Mouse (Mus musculus): Measurements from ENCODE around the gene Ski. TPM values are rescaled to one million over a fixed set of nuclear protein-coding genes. Genes with fewer than 3 reads are reported as not detected.
"Not testable (repeated sequence)": the region's sequence is repeated elsewhere in the genome, so short reads cannot be mapped to it uniquely, and the experiment has no call there.

Gene Ski
- 25.2 and 26.8 TPM in 2 replicates for polyA plus RNA-seq (2015; fragmentation: Nextera tagmentation; extraction: Ambion mirVana)

GRCm38 (mm10) chr4:155222552-155222840 is at the start of gene Ski:
Gene Ski, minus strand, starts transcription at chr4:155222592.
- H3K36me3 ChIP-seq, result 0 out of 2 replicates have a peak, but pooled peaks cover 7% of the 10 kb centered on the region
- H3K9me3 ChIP-seq, result no peaks in the 10 kb centered on the region
- H3K4me3 ChIP-seq, result peak within 1 kb of the TSS; percentile 90
- H3K4me2 ChIP-seq, result peak within 1 kb of the TSS; percentile 76
- H3K27me3 ChIP-seq, result no peaks in the 10 kb centered on the region
- peaks cover 37% of the 10 kb centered on the region for H3K4me1 ChIP-seq
- peak within 1 kb of the TSS; percentile 95 for H3K27ac ChIP-seq
- under 1% methylated on average over 24 of the region's 63 CpGs for WGBS
- no peak for ATAC-seq (ENCODE audit: insufficient number of reproducible peaks, low FRiP score, low TSS enrichment, low read depth)
- peak within 1 kb of the TSS; percentile 98 for H3K9ac ChIP-seq

GRCm38 (mm10) chr4:155268382-155268781 is 46.0 kb upstream of the Ski start:
- H3K27me3 ChIP-seq, result no peaks in the 10 kb centered on the region
- peak overlapping the region; percentile 50; the same call in 1 of the 2 replicates for H3K27ac ChIP-seq
- no peaks in the 10 kb centered on the region for H3K9me3 ChIP-seq
- H3K4me3 ChIP-seq, result no peak overlapping the region
- ATAC-seq (ENCODE audit: insufficient number of reproducible peaks, low FRiP score, low TSS enrichment, low read depth), result 0 out of 2 replicates have a peak, but pooled peaks have one; percentile 13
- peaks cover 39% of the 10 kb centered on the region for H3K4me1 ChIP-seq
- 36% methylated on average over 5 of the region's 5 CpGs for WGBS
- no peaks in the 10 kb centered on the region for H3K36me3 ChIP-seq
- no peak overlapping the region for H3K4me2 ChIP-seq
- H3K9ac ChIP-seq, result no peak overlapping the region

- H3K27ac ChIP-seq, result peak overlapping the region; percentile 50
- H3K4me3 ChIP-seq, result no peak overlapping the region
- 48% methylated on average over 12 of the region's 12 CpGs for WGBS
- peak; percentile 50; the same call in 1 of the 2 replicates for ATAC-seq (ENCODE audit: insufficient number of reproducible peaks, low FRiP score, low TSS enrichment, low read depth)
- no peak overlapping the region for H3K4me2 ChIP-seq
- peaks cover 38% of the 10 kb centered on the region for H3K4me1 ChIP-seq
- H3K9me3 ChIP-seq, result no peaks in the 10 kb centered on the region
- no peak overlapping the region for H3K9ac ChIP-seq
- H3K27me3 ChIP-seq, result no peaks in the 10 kb centered on the region
- no peaks in the 10 kb centered on the region for H3K36me3 ChIP-seq
Measured at GRCm38 (mm10) chr4:155267639-155268175, 45.3 kb upstream of the Ski start.

- no peak for ATAC-seq (ENCODE audit: insufficient number of reproducible peaks, low FRiP score, low TSS enrichment, low read depth)
- Histone ChIP-seq H3K36me3 (no peaks in the 10 kb centered on the region), H3K4me1 (peaks cover 32% of the 10 kb centered on the region), H3K4me3 (no peak overlapping the region), H3K9me3 (no peaks in the 10 kb centered on the region), H3K27me3 (no peaks in the 10 kb centered on the region), H3K4me2 (no peak overlapping the region), H3K27ac (peak overlapping the region; percentile 50), H3K9ac (no peak overlapping the region)
- 60% methylated on average over 7 of the region's 7 CpGs for WGBS
Measured at GRCm38 (mm10) chr4:155267047-155267543, 44.7 kb upstream of the Ski start.

GRCm38 (mm10) chr4:155264521-155265321 is 42.3 kb upstream of the Ski start:
- ATAC-seq (ENCODE audit: insufficient number of reproducible peaks, low FRiP score, low TSS enrichment, low read depth), result no peak
- H3K4me3 ChIP-seq, result no peak overlapping the region
- WGBS, result 66% methylated on average over 3 of the region's 3 CpGs
- H3K27ac ChIP-seq, result peak overlapping the region; percentile 11; the same call in 1 of the 2 replicates
- H3K9me3 ChIP-seq, result no peaks in the 10 kb centered on the region
- no peaks in the 10 kb centered on the region for H3K27me3 ChIP-seq
- no peak overlapping the region for H3K9ac ChIP-seq
- no peak overlapping the region for H3K4me2 ChIP-seq
- peaks cover 4% of the 10 kb centered on the region; the same call in 1 of the 2 replicates for H3K36me3 ChIP-seq
- H3K4me1 ChIP-seq, result peaks cover 28% of the 10 kb centered on the region

- H3K9ac ChIP-seq, result no peak overlapping the region
- H3K36me3 ChIP-seq, result peaks cover 24% of the 10 kb centered on the region
- H3K4me3 ChIP-seq, result no peak overlapping the region
- no peaks in the 10 kb centered on the region for H3K27me3 ChIP-seq
- H3K9me3 ChIP-seq, result no peaks in the 10 kb centered on the region
- no peak overlapping the region for H3K4me2 ChIP-seq
- H3K4me1 ChIP-seq, result peaks cover 39% of the 10 kb centered on the region
- ATAC-seq (ENCODE audit: insufficient number of reproducible peaks, low FRiP score, low TSS enrichment, low read depth), result no peak
- peak overlapping the region; percentile 99 for H3K27ac ChIP-seq
- 79% methylated on average over 6 of the region's 6 CpGs for WGBS
Measured at GRCm38 (mm10) chr4:155252253-155252652, 29.9 kb upstream of the Ski start.

- ATAC-seq (ENCODE audit: insufficient number of reproducible peaks, low FRiP score, low TSS enrichment, low read depth), result no peak
- Histone ChIP-seq H3K27ac (peak overlapping the region; percentile 99), H3K4me2 (peak overlapping the region; percentile 89), H3K9ac (0 out of 2 replicates have a peak overlapping the region, but pooled peaks have one; percentile 70), H3K9me3 (no peaks in the 10 kb centered on the region), H3K36me3 (peaks cover 18% of the 10 kb centered on the region), H3K4me3 (peak overlapping the region; percentile 58), H3K4me1 (peaks cover 48% of the 10 kb centered on the region), H3K27me3 (no peaks in the 10 kb centered on the region)
- 74% methylated on average over 3 of the region's 3 CpGs for WGBS
Measured at GRCm38 (mm10) chr4:155251147-155251546, 28.8 kb upstream of the Ski start.

- Histone ChIP-seq H3K4me1 (peaks cover 54% of the 10 kb centered on the region), H3K9me3 (no peaks in the 10 kb centered on the region), H3K27me3 (no peaks in the 10 kb centered on the region), H3K4me3 (peak overlapping the region; percentile 58), H3K27ac (peak overlapping the region; percentile 99), H3K4me2 (peak overlapping the region; percentile 89), H3K36me3 (0 out of 2 replicates have a peak, but pooled peaks cover 13% of the 10 kb centered on the region), H3K9ac (peak overlapping the region; percentile 70)
- WGBS, result 14% methylated on average over 23 of the region's 23 CpGs
- ATAC-seq (ENCODE audit: insufficient number of reproducible peaks, low FRiP score, low TSS enrichment, low read depth), result 0 out of 2 replicates have a peak, but pooled peaks have one; percentile 0
Measured at GRCm38 (mm10) chr4:155250361-155251117, 28.1 kb upstream of the Ski start.

GRCm38 (mm10) chr4:155249648-155250351 is 27.4 kb upstream of the Ski start, which contains the start of gene Faap20:
Gene Faap20, plus strand, starts transcription at chr4:155249802.
- Histone ChIP-seq H3K9me3 (no peaks in the 10 kb centered on the region), H3K27me3 (no peaks in the 10 kb centered on the region), H3K4me2 (peak within 1 kb of the TSS; percentile 89), H3K4me1 (peaks cover 56% of the 10 kb centered on the region), H3K27ac (peak within 1 kb of the TSS; percentile 99), H3K36me3 (0 out of 2 replicates have a peak, but pooled peaks cover 13% of the 10 kb centered on the region), H3K4me3 (peak within 1 kb of the TSS; percentile 58), H3K9ac (peak within 1 kb of the TSS; percentile 70)
- WGBS, result under 1% methylated on average over 46 of the region's 58 CpGs
- ATAC-seq (ENCODE audit: insufficient number of reproducible peaks, low FRiP score, low TSS enrichment, low read depth), result peak; percentile 85

GRCm38 (mm10) chr4:155249257-155249647 is 26.9 kb upstream of the Ski start:
- WGBS, result under 1% methylated on average over 9 of the region's 9 CpGs
- Histone ChIP-seq H3K4me2 (peak overlapping the region; percentile 89), H3K36me3 (0 out of 2 replicates have a peak, but pooled peaks cover 11% of the 10 kb centered on the region), H3K9ac (peak overlapping the region; percentile 70), H3K27me3 (no peaks in the 10 kb centered on the region), H3K27ac (peak overlapping the region; percentile 99), H3K4me3 (peak overlapping the region; percentile 58), H3K4me1 (peaks cover 56% of the 10 kb centered on the region), H3K9me3 (no peaks in the 10 kb centered on the region)
- ATAC-seq (ENCODE audit: insufficient number of reproducible peaks, low FRiP score, low TSS enrichment, low read depth), result peak; percentile 61

GRCm38 (mm10) chr4:155248054-155248453 is 25.7 kb upstream of the Ski start:
- H3K36me3 ChIP-seq; ATAC-seq (ENCODE audit: insufficient number of reproducible peaks, low FRiP score, low TSS enrichment, low read depth); H3K4me2 ChIP-seq; H3K27me3 ChIP-seq; H3K4me3 ChIP-seq; H3K9ac ChIP-seq; H3K27ac ChIP-seq; H3K9me3 ChIP-seq: not testable (repeated sequence)
- H3K4me1 ChIP-seq, result peaks cover 55% of the 10 kb centered on the region
- WGBS, result 95% methylated on average over 3 of the region's 3 CpGs
